Mouse (Mus musculus) B cell, adult 62 days (primary cell): ENCODE results near the gene Olfr453. TPM values are rescaled to one million over a fixed set of nuclear protein-coding genes. Genes with fewer than 3 reads are reported as not detected.

Experiments used
- total RNA-seq: library from RNA; stranded (reverse); gene quantifications from 4 replicates; pipeline ENCODE4 v1.2.4, GENCODE M21; 2023

Olfr453 gene
- not detected in 4 replicates for total RNA-seq

DNA sequence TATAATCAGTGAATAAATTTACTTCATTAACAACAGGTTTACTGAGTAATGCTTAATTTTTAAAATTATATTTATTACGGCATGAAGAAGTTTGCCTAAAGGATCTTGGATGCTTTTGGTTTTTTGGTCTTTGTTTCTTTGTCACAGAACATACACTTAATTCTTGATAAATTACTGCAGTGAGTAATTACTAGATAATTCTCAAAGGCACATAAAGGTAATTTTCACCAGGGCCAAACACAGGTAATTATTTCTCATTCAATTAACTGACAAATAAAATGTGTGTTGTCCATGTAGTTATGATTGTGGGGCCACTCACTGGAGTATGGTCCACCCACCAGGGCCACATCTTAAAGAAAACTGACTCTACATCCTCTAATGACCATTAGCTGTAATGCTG is at the start of gene Olfr453:
Gene Olfr453 (plus strand): TSS at position 301 of the 400 bp plus-strand sequence.

DNA sequence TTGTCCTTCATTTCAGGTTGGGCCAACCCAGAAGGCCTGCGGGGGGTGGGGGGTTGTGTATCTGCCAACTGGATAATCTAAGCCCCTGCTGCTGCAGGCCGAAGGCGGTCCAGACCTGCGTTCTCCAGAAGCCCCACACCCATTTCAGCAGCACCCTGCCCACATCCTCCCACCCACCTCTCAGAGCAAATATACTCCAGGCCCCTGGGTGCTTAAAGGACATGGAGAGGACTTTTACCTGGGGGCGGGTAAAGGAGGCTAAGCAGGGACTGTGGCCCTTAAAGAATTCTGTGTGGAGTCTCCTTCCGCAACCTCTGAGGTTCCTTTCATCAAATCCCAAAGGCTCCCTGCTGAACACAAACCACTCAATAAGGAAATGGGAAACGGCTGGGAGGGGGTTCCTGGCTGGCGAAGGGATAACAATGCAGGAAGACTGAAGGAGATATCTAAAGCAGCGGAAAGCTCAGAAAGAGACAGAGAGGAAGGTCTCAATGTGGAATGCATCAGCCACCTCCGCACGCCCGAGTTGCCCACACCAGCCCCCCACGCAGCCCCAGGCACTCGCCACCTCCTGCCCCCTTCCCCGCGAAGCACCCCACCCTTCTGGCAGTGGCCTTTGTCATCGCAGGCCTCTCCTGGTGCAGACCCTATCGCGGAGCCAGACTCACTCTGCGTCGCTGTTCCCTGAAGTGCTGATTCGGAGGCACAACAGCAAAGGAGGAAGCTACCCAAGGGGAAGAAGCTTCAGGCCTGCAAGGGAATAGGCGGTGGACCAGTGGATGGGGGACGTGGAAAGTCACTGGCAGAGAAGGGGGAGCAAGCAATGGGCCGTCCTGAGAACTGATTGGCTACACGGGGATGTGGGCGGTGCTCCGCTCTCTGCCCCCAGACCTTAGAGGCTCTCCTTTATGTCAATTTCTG is 29.6 kb upstream of the Olfr453 start, which contains the start of gene Tcaf1:
Gene Tcaf1 (minus strand): TSS at position 798 of the 921 bp plus-strand sequence.

DNA sequence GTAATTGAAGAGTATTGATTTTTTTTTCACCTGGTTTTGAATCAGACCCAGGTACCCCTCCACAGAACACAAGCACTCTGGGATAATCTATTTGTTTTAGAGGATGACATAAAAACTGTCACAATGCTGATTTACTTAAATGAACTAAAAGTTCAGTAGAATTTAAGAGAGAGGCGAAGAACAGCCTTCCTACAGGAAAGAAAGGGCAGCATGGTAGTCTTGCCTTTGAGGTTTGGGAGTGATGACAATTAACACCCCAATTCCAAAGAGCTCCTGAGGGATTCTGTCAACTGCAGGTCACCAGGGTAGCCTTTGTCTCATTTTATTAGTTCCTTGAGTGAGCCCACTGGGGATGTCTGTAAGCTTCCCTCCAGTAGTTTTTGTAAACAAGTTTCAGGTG is 16.9 kb downstream of the Olfr453 start, which contains the start of gene Olfr38:
Gene Olfr38 (plus strand): TSS at position 301 of the 400 bp plus-strand sequence.

DNA sequence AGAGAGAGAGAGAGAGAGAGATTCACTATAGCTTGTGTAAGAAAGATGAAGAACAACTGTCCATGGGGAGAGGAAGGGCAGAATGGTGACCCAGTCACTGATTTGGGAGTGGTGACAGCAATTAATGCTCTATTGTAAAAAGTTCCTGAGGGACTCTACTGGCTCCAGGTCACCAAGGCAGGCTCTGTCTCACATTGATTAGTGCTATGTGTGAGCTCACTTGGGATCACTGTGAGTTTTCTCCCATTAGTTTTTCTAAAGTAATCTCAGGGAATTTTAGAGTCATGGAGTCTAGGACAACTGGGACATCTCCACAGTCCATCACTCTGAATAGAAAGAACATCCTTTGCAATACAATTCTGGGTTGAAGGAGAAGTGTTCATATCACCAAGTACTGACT is 45.6 kb downstream of the Olfr453 start, which contains the start of gene Olfr452:
Gene Olfr452 (plus strand): TSS at position 301 of the 400 bp plus-strand sequence.

Other genes starting within 250 kb of the Olfr453 start
- gene Olfr455, start 191.8 kb upstream of the Olfr453 start, total RNA-seq, result not detected in 4 replicates
- gene Tcaf3, start 141.7 kb upstream of the Olfr453 start, total RNA-seq, result not detected in 4 replicates
- not detected in 4 replicates for gene Tcaf2, start 94.1 kb upstream of the Olfr453 start, total RNA-seq
- gene Tcaf1, start 29.3 kb upstream of the Olfr453 start, total RNA-seq, result not detected in 4 replicates
- gene Olfr38, start 17.0 kb downstream of the Olfr453 start, total RNA-seq, result not detected in 4 replicates
- gene Olfr452, start 45.7 kb downstream of the Olfr453 start, total RNA-seq, result not detected in 4 replicates
- not detected in 4 replicates for gene Olfr450, start 72.6 kb downstream of the Olfr453 start, total RNA-seq
- gene Olfr449, start 95.0 kb downstream of the Olfr453 start, total RNA-seq, result not detected in 4 replicates
- not detected in 4 replicates for gene Olfr448, start 151.1 kb downstream of the Olfr453 start, total RNA-seq
- not detected in 4 replicates for gene Olfr447, start 169.5 kb downstream of the Olfr453 start, total RNA-seq
- not detected in 4 replicates for gene Olfr446, start 182.0 kb downstream of the Olfr453 start, total RNA-seq
- gene Olfr444, start 209.7 kb downstream of the Olfr453 start, total RNA-seq, result not detected in 4 replicates